Mouse (Mus musculus) forebrain, embryonic 16.5 days (tissue): ENCODE measurements around the gene Dap3. TPM values are rescaled to one million over a fixed set of nuclear protein-coding genes. Genes with fewer than 3 reads are reported as not detected.

Source experiments
- ATAC-seq: fragments of 200-750 bp; cut with Nextera tagmentation; 2 replicates; pipeline ENCODE4 v1.8.0; 2017; ENCODE audit warnings: mild to moderate bottlenecking, moderate library complexity
- H3K27ac ChIP-seq: fragments of 300-500 bp; sonication (generic); 2 replicates; pipeline ENCODE4 v1.5.1; 2014; ENCODE audit warnings: low read length, control low read depth
- H3K27me3 ChIP-seq: fragments of 300-500 bp; sonication (generic); replicated peaks from 2 replicates; pipeline ENCODE4 v1.6.1; 2014; ENCODE audit warnings: low read length; ENCODE audit not compliant: control insufficient read depth, insufficient read depth
- H3K36me3 ChIP-seq: fragments of 300-500 bp; sonication (generic); 2 replicates; pipeline ENCODE4 v1.6.1; 2014; ENCODE audit not compliant: control insufficient read depth, insufficient read depth
- H3K4me1 ChIP-seq: fragments of 300-500 bp; sonication (generic); replicated peaks from 2 replicates; pipeline ENCODE4 v1.6.1; 2014; ENCODE audit warnings: low read length; ENCODE audit not compliant: control insufficient read depth, insufficient read depth
- H3K4me2 ChIP-seq: fragments of 300-500 bp; sonication (generic); 2 replicates; pipeline ENCODE4 v1.6.1; 2014; ENCODE audit warnings: mild to moderate bottlenecking, low read length, control low read depth
- H3K4me3 ChIP-seq: fragments of 300-500 bp; sonication (generic); replicated peaks from 2 replicates; pipeline ENCODE4 v1.5.1; 2014; ENCODE audit warnings: mild to moderate bottlenecking, low read length, control low read depth
- H3K9ac ChIP-seq: fragments of 300-500 bp; sonication (generic); replicated peaks from 2 replicates; pipeline ENCODE4 v1.6.1; 2014; ENCODE audit warnings: low read depth, low read length, control low read depth
- H3K9me3 ChIP-seq: fragments of 300-500 bp; sonication (generic); 2 replicates; pipeline ENCODE4 v1.6.1; 2016; ENCODE audit warnings: low read length; ENCODE audit not compliant: control insufficient read depth
- WGBS: fragments of 180-500 bp; shearing (Covaris S2); extraction: QIAGEN DNeasy Blood & Tissue Kit; methylation state at CpG from one replicate; pipeline ENCODE4 v1.1.7; 2014; 5-methylcytosine and 5-hydroxymethylcytosine counted together
- polyA plus RNA-seq: library from polyadenylated mRNA; unstranded; fragments of >200 nt; fragmentation: Nextera tagmentation; extraction: Ambion mirVana; gene quantifications from 2 replicates; pipeline ENCODE4 v1.2.1, GENCODE M21; 2015

The Dap3 gene
- polyA plus RNA-seq, 1 experiment from 2014 or later: 161 TPM

- ATAC-seq: peak; percentile 91
- H3K4me3 ChIP-seq: peak overlapping the region; percentile 99
Measured at GRCm38 (mm10) chr3:88949786-88950575, 1.0 kb downstream of the Dap3 start.

GRCm38 (mm10) chr3:88944109-88944508 lies 6.9 kb downstream of the Dap3 start:
- Histone ChIP-seq H3K36me3 (peaks cover 9% of the 10 kb centered on the region), H3K27ac (no peak overlapping the region), H3K9me3 (no peaks in the 10 kb centered on the region), H3K4me3 (no peak overlapping the region), H3K9ac (no peak overlapping the region), H3K27me3 (no peaks in the 10 kb centered on the region), H3K4me2 (no peak overlapping the region), H3K4me1 (peaks cover 16% of the 10 kb centered on the region)
- no peak for ATAC-seq
- 97% methylated on average over 4 of the region's 4 CpGs for WGBS

More at GRCm38 (mm10) chr3:88949786-88950575, 1.0 kb downstream of the Dap3 start:
- H3K9me3 ChIP-seq: no peaks in the 10 kb centered on the region
- H3K4me2 ChIP-seq: peak overlapping the region; percentile 63
- no peaks in the 10 kb centered on the region for H3K27me3 ChIP-seq
- peak overlapping the region; percentile 99 for H3K27ac ChIP-seq
- no peaks in the 10 kb centered on the region for H3K36me3 ChIP-seq
- H3K9ac ChIP-seq: peak overlapping the region; percentile 96
- H3K4me1 ChIP-seq: peaks cover 36% of the 10 kb centered on the region
- under 1% methylated on average over 70 of the region's 92 CpGs for WGBS

- H3K27ac ChIP-seq: no peak overlapping the region
- no peak for ATAC-seq
- peaks cover 9% of the 10 kb centered on the region for H3K36me3 ChIP-seq
- H3K4me3 ChIP-seq: no peak overlapping the region
- WGBS: 94% methylated on average over 10 of the region's 10 CpGs
- H3K9ac ChIP-seq: no peak overlapping the region
- no peak overlapping the region for H3K4me2 ChIP-seq
- H3K27me3 ChIP-seq: no peaks in the 10 kb centered on the region
- H3K9me3 ChIP-seq: no peaks in the 10 kb centered on the region
- peaks cover 1% of the 10 kb centered on the region; the same call in 1 of the 2 replicates for H3K4me1 ChIP-seq
Measured at GRCm38 (mm10) chr3:88942316-88942880, 8.6 kb downstream of the Dap3 start.

GRCm38 (mm10) chr3:88939749-88940148 lies 11.2 kb downstream of the Dap3 start:
- no peak overlapping the region for H3K4me3 ChIP-seq
- peak; percentile 40; the same call in 1 of the 2 replicates for ATAC-seq
- H3K9ac ChIP-seq: no peak overlapping the region
- H3K9me3 ChIP-seq: no peaks in the 10 kb centered on the region
- H3K4me1 ChIP-seq: no peaks in the 10 kb centered on the region
- no peak overlapping the region for H3K4me2 ChIP-seq
- no peak overlapping the region for H3K27ac ChIP-seq
- WGBS: 63% methylated on average over 3 of the region's 3 CpGs
- no peaks in the 10 kb centered on the region for H3K27me3 ChIP-seq
- H3K36me3 ChIP-seq: peaks cover 9% of the 10 kb centered on the region

- no peak overlapping the region for H3K27ac ChIP-seq
- no peak overlapping the region for H3K9ac ChIP-seq
- H3K27me3 ChIP-seq: no peaks in the 10 kb centered on the region
- no peak overlapping the region for H3K4me2 ChIP-seq
- no peak for ATAC-seq
- no peaks in the 10 kb centered on the region for H3K4me1 ChIP-seq
- no peak overlapping the region for H3K4me3 ChIP-seq
- WGBS: 90% methylated on average over 10 of the region's 10 CpGs
- no peaks in the 10 kb centered on the region for H3K9me3 ChIP-seq
- peaks cover 9% of the 10 kb centered on the region for H3K36me3 ChIP-seq
Measured at GRCm38 (mm10) chr3:88939071-88939470, 11.9 kb downstream of the Dap3 start.

- Histone ChIP-seq H3K4me2 (no peak overlapping the region), H3K27me3 (no peaks in the 10 kb centered on the region), H3K36me3 (peaks cover 45% of the 10 kb centered on the region), H3K9me3 (no peaks in the 10 kb centered on the region), H3K27ac (no peak overlapping the region), H3K4me1 (no peaks in the 10 kb centered on the region), H3K9ac (no peak overlapping the region), H3K4me3 (no peak overlapping the region)
- WGBS: 93% methylated on average over 3 of the region's 3 CpGs
- no peak for ATAC-seq
Measured at GRCm38 (mm10) chr3:88929501-88929900, 21.5 kb downstream of the Dap3 start.

GRCm38 (mm10) chr3:88925651-88926050 lies 25.3 kb downstream of the Dap3 start:
- H3K27ac ChIP-seq: no peak overlapping the region
- H3K4me1 ChIP-seq: no peaks in the 10 kb centered on the region
- no peaks in the 10 kb centered on the region for H3K9me3 ChIP-seq
- H3K36me3 ChIP-seq: peaks cover 56% of the 10 kb centered on the region
- no peak overlapping the region for H3K9ac ChIP-seq
- ATAC-seq: no peak
- no peaks in the 10 kb centered on the region for H3K27me3 ChIP-seq
- 98% methylated on average over 2 of the region's 2 CpGs for WGBS
- no peak overlapping the region for H3K4me3 ChIP-seq
- no peak overlapping the region for H3K4me2 ChIP-seq

- H3K27ac ChIP-seq: no peak overlapping the region
- H3K36me3 ChIP-seq: peaks cover 47% of the 10 kb centered on the region
- H3K9ac ChIP-seq: no peak overlapping the region
- WGBS: 84% methylated on average over 8 of the region's 8 CpGs
- H3K4me3 ChIP-seq: no peak overlapping the region
- no peaks in the 10 kb centered on the region for H3K9me3 ChIP-seq
- H3K4me1 ChIP-seq: no peaks in the 10 kb centered on the region
- H3K27me3 ChIP-seq: no peaks in the 10 kb centered on the region
- ATAC-seq: no peak
- H3K4me2 ChIP-seq: no peak overlapping the region
Measured at GRCm38 (mm10) chr3:88923989-88924591, 26.9 kb downstream of the Dap3 start.

- H3K4me2 ChIP-seq: no peak overlapping the region
- H3K9me3 ChIP-seq: no peaks in the 10 kb centered on the region
- 95% methylated on average over 9 of the region's 9 CpGs for WGBS
- no peak overlapping the region for H3K27ac ChIP-seq
- H3K9ac ChIP-seq: no peak overlapping the region
- H3K4me1 ChIP-seq: no peaks in the 10 kb centered on the region
- no peak overlapping the region for H3K4me3 ChIP-seq
- no peaks in the 10 kb centered on the region for H3K27me3 ChIP-seq
- ATAC-seq: no peak
- peaks cover 29% of the 10 kb centered on the region for H3K36me3 ChIP-seq
Measured at GRCm38 (mm10) chr3:88921411-88921810, 29.6 kb downstream of the Dap3 start.
